In the genomic region with DNA sequence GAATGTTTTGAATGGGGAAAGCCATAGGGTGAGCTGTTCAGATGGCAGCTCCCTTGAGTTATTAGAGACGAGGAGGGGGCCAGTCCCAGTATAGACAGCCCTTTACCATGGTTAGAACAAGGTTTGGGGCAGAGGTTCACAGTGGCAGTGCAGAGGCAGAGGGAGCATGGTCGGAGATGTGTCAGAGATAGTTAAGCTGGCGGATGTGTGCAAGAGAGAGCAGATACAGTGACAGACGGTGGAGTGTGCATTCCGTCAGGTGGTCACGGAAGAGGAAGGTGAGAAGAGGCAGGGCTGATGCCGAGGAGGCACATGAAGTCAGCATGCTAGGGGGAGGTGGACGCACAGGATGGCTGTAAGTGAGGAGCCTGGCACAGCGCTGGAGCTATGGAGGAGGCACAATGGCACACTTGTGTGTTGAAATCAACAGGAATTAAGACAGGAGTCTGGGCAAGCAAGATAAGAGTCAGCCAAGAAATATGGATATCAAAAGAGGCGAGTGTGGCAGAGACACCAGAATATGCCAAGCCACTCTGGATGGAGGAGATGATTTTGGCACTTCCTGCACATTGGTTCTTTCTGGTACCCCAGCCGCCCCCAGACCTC, we compare ENCODE assay signal across 19 mouse cellular contexts. TPM values are rescaled to one million over a fixed set of nuclear protein-coding genes. Genes with fewer than 3 reads are reported as not detected.
DNase-seq lines count a peak whose midpoint lies in the region; ATAC-seq lines count a peak whose summit lies in the region.
"Had no signal": no experiment of that assay in that cellular context is flagged by ENCODE, and none has a peak within 500 bp of the region (broad histone marks: within the 10 kb centered on the region; RNA-seq: fewer than 3 reads in every experiment).

No protein-coding gene starts in this region.

- H3K9me3 ChIP-seq in heart, embryonic 13.5 days, result no peaks in the 10 kb centered on the region
- H3K9me3 ChIP-seq: embryonic facial prominence, embryonic 15.5 days; limb, embryonic 10.5 days had no signal

- peaks cover 56% of the 10 kb centered on the region for H3K4me1 ChIP-seq in heart, embryonic 13.5 days

- 0 out of 2 replicates have a peak overlapping the region, but pooled peaks have one; percentile 2 for H3K27ac ChIP-seq in heart, embryonic 13.5 days (replicated peaks)
- H3K27ac ChIP-seq: embryonic facial prominence, embryonic 15.5 days; limb, embryonic 10.5 days had no signal

- ATAC-seq in heart, embryonic 13.5 days (ENCODE audit: extremely low read depth, insufficient number of reproducible peaks, low FRiP score, low TSS enrichment), result no peak
- peak; percentile 58 to 78 for ATAC-seq in hematopoietic stem cell, adult 5-6 weeks (replicated peaks in 1 of 2; ENCODE audit: insufficient read depth in 1 of 2, low FRiP score in 2 of 2, low TSS enrichment in 1 of 2, low read depth in 1 of 2, poor library complexity in 2 of 2, severe bottlenecking in 2 of 2)
- ATAC-seq: forebrain, postnatal 0 days had no signal

- no peak overlapping the region for H3K9ac ChIP-seq in heart, embryonic 13.5 days
- H3K9ac ChIP-seq: embryonic facial prominence, embryonic 15.5 days; forebrain, postnatal 0 days had no signal

- intact Hi-C loops in heart, postnatal 25 days (cut with DNase I), result no loop called here

- no peak overlapping the region for H3K4me2 ChIP-seq in heart, embryonic 13.5 days
- H3K4me2 ChIP-seq: embryonic facial prominence, embryonic 15.5 days had no signal

- WGBS in heart, embryonic 13.5 days, result 64% methylated on average over 11 of the region's 11 CpGs

- no peak for DNase-seq in heart, postnatal 25 days (ENCODE audit: low spot score)
- peak; percentile 21 to 64 for DNase-seq in spleen, postnatal 4 days (ENCODE audit: low spot score in 2 of 2)
- no peak for DNase-seq in spleen, postnatal 36 days (ENCODE audit: low spot score in 2 of 2)
- DNase-seq in embryo, embryonic 9.5 days (ENCODE audit: extremely low spot score), result no peak
- DNase-seq in urinary bladder, postnatal 4 days (ENCODE audit: low spot score in 2 of 2), result no peak
- no peak for DNase-seq in thymus, postnatal 36 days
- DNase-seq: forebrain, postnatal 0 days; heart, postnatal 36 days; layer of hippocampus, postnatal 36 days; lung, postnatal 10 days; thymus, adult 18-20 months had no signal

- no peaks in the 10 kb centered on the region for H3K36me3 ChIP-seq in heart, embryonic 13.5 days
- H3K36me3 ChIP-seq: embryonic facial prominence, embryonic 15.5 days; limb, embryonic 10.5 days had no signal

- H3K27me3 ChIP-seq in heart, embryonic 13.5 days (replicated peaks), result no peaks in the 10 kb centered on the region
- H3K27me3 ChIP-seq: embryonic facial prominence, embryonic 15.5 days had no signal

- no peak overlapping the region for H3K4me3 ChIP-seq in heart, embryonic 13.5 days
- H3K4me3 ChIP-seq: embryonic facial prominence, embryonic 15.5 days; limb, embryonic 10.5 days; myocyte had no signal

RNA-seq across cellular contexts. Expression of gene Stx7, which starts 19.0 kb away (rescaled TPM):
- 74.9 and 82.6 TPM in 2 replicates for polyA plus RNA-seq in heart, embryonic 13.5 days (2015; fragmentation: Nextera tagmentation; extraction: Ambion mirVana)
- 10 to 100 TPM; 41.5 to 47.2 TPM for total RNA-seq in heart, postnatal 25 days (2021)
- 38.7 and 44.2 TPM in 2 replicates for total RNA-seq in hematopoietic stem cell, adult 5-6 weeks (2017)

RNA-seq across cellular contexts. Expression of gene Moxd1, which starts 55.2 kb away (rescaled TPM):
- polyA plus RNA-seq in heart, embryonic 13.5 days (2015; fragmentation: Nextera tagmentation; extraction: Ambion mirVana), result 5.2 and 5.4 TPM in 2 replicates
- 1 to 10 TPM in 1 of 2 experiments, under 1 TPM in 1; 0.28 to 1.0 TPM for total RNA-seq in heart, postnatal 25 days (2021)
- total RNA-seq in hematopoietic stem cell, adult 5-6 weeks (2017), result not detected in 2 replicates
- polyA plus RNA-seq: C2C12, myocyte had no signal

RNA-seq across cellular contexts. Expression of gene Taar9, which starts 58.7 kb away (rescaled TPM):
- polyA plus RNA-seq in heart, embryonic 13.5 days (2015; fragmentation: Nextera tagmentation; extraction: Ambion mirVana), result not detected in 2 replicates
- not detected for total RNA-seq in heart, postnatal 25 days (2021)
- total RNA-seq in hematopoietic stem cell, adult 5-6 weeks (2017), result not detected in 2 replicates
- total RNA-seq: forebrain, postnatal 0 days; gastrocnemius, postnatal 4 days; heart, postnatal 36 days; layer of hippocampus, postnatal 36 days had no signal
- polyA plus RNA-seq: C2C12; embryonic facial prominence, embryonic 15.5 days; forebrain, postnatal 0 days; intestine, embryonic 14.5 days; limb, embryonic 10.5 days; myocyte had no signal

Comparison
In these comparisons a context has a peak if more than half of its experiments do, and no peak if none do; other contexts are left out.
1. DNase-seq: peak in spleen, postnatal 4 days (2 of 2); none in heart, postnatal 25 days (single experiment), spleen, postnatal 36 days (0 of 2), embryo, embryonic 9.5 days (single experiment), urinary bladder, postnatal 4 days (0 of 2) and thymus, postnatal 36 days (0 of 2).